Mouse (Mus musculus) heart, adult 2 months (tissue): ENCODE results near the gene Pde6h.

ENCODE experiments used
- CTCF ChIP-seq: fragments of 200-600 bp; IDR thresholded peaks from 2 replicates; pipeline ENCODE4 v1.8.1; 2022; ENCODE audit warnings: antibody characterized with exemption, mild to moderate bottlenecking, moderate library complexity
- EP300 ChIP-seq: fragments of 200-500 bp; IDR thresholded peaks from 2 replicates; pipeline ENCODE4 v1.6.1; 2011; ENCODE audit warnings: low read depth, low read length, control low read depth; ENCODE audit not compliant: insufficient read depth
- POLR2A ChIP-seq: fragments of 200-500 bp; IDR thresholded peaks from 2 replicates; pipeline ENCODE4 v1.6.1; 2011; ENCODE audit warnings: mild to moderate bottlenecking, low read depth, low read length, control low read depth; ENCODE audit not compliant: insufficient read depth

DNA sequence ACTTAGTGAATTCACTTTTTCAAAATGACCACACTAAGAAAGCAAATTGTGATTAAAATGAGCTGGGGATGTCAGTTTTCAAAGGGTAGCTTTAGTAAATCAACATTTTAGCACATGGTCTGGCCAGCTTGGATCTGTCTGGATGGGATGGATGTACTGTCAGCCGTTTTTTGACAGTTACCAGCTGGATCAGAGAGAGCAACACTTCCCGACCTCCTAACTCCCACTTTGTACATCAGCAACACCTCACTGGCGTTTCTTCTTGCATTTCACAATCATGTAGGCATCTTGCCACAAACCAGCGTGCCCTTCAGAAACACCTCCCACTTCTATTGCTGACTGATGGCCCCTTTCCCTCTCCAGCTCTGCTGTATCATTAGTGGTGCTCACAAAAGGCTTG lies 25.4 kb upstream of the Pde6h start:
- TF ChIP-seq CTCF (no peak), POLR2A (no peak), EP300 (peak; percentile 84; the same call in 1 of the 2 replicates)
